In the genomic region with DNA sequence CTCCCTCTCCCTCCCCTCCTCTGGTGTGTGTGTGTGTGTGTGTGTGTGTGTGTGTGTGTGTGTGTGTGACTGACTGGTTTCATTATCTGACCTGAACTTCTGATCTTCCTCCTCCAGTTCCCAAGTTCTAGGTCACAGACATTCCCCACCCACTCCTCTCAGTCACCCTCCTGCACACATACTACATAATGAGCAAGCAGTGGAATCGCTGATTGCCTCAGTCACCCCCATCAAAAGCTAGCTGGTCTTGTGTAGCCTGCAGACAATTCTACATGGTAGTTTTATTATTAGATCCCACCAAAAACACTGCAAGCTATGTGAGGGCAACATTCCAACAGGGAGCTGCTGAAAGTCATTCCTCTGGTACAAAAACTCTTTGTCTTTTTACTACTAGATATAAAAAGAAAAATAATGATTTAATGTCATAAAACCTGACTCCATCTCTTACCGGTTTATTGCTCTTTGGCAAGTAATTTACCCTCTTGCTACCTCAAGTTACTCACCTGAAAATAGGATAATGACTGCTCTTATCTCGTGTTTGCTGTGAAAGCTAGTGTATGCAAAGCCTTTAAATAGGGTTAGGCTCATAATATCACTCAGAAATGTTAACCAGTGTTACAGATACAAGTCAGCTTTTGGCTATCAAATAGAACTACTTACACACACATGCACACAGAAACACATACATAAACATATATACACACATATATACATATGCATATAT, we compare ENCODE assay signal across 16 mouse cellular contexts.
"Had no signal": no experiment of that assay in that cellular context is flagged by ENCODE, and none has a peak within 500 bp of the region (broad histone marks: within the 10 kb centered on the region; RNA-seq: fewer than 3 reads in every experiment).

No protein-coding gene starts in this region.

- H3K4me1 ChIP-seq: liver, embryonic 13.5 days had no signal

- H3K9me3 ChIP-seq: liver, embryonic 13.5 days; midbrain, embryonic 13.5 days had no signal

- H3K4me3 ChIP-seq: layer of hippocampus, adult 2 months; left cerebral cortex, adult 2 months; liver, embryonic 13.5 days; midbrain, embryonic 13.5 days had no signal

- H3K27ac ChIP-seq: kidney, postnatal 0 days; layer of hippocampus, adult 2 months; left cerebral cortex, adult 2 months; liver, embryonic 13.5 days; macrophage; midbrain, embryonic 13.5 days; stomach, postnatal 0 days had no signal

- DNase-seq: kidney, adult 2 months; kidney, postnatal 25 days; layer of hippocampus, adult 9-11 months; liver, embryonic 13.5 days; lung, embryonic 14.5 days; thymus, adult 2 months; thymus, postnatal 14 days; thymus, postnatal 4 days had no signal

- H3K27me3 ChIP-seq: liver, embryonic 13.5 days; midbrain, embryonic 13.5 days had no signal

- H3K4me2 ChIP-seq: liver, embryonic 13.5 days; lung, embryonic 14.5 days; midbrain, embryonic 13.5 days had no signal

- H3K36me3 ChIP-seq: liver, embryonic 13.5 days; midbrain, embryonic 13.5 days had no signal

- H3K9ac ChIP-seq: liver, embryonic 13.5 days; lung, embryonic 14.5 days; midbrain, embryonic 13.5 days had no signal

- ATAC-seq: lung, postnatal 0 days; midbrain, embryonic 13.5 days; midbrain, embryonic 16.5 days had no signal
